Mouse (Mus musculus) frontal cortex, postnatal 36 days (tissue): ENCODE data around the gene Cnot6.

Source experiments
- DNase-seq, 2 experiments: peaks; one replicate each; pipeline ENCODE4 v3.0.0; 2022; ENCODE audit warnings: low spot score in 2 of 2

Cnot6 gene

GRCm38 (mm10) chr11:49654651-49655050 is 57.9 kb downstream of the Cnot6 start:
- DNase-seq, result no peak

- DNase-seq, result no peak
These were observed 59.5 kb downstream of the Cnot6 start for GRCm38 (mm10) chr11:49653079-49653408.

GRCm38 (mm10) chr11:49652401-49653078 is 60.0 kb downstream of the Cnot6 start:
- peak; percentile 82 to 90 for DNase-seq

- DNase-seq, result no peak
These were observed 60.7 kb downstream of the Cnot6 start for GRCm38 (mm10) chr11:49651762-49652322.

GRCm38 (mm10) chr11:49650994-49651761 is 61.3 kb downstream of the Cnot6 start:
- peak; percentile 55 to 71 for DNase-seq

- DNase-seq, result peak in 1 of 2 experiments; percentile 36
These were observed 62.2 kb downstream of the Cnot6 start for GRCm38 (mm10) chr11:49650113-49650993.

GRCm38 (mm10) chr11:49645677-49646076 is 66.8 kb downstream of the Cnot6 start:
- no peak for DNase-seq

GRCm38 (mm10) chr11:49636449-49636848 is 76.1 kb downstream of the Cnot6 start:
- DNase-seq, result no peak

GRCm38 (mm10) chr11:49635671-49636070 is 76.9 kb downstream of the Cnot6 start:
- no peak for DNase-seq

GRCm38 (mm10) chr11:49634101-49634500 is 78.4 kb downstream of the Cnot6 start:
- DNase-seq, result no peak

- DNase-seq, result no peak
These were observed 80.3 kb downstream of the Cnot6 start for GRCm38 (mm10) chr11:49632256-49632655.

- DNase-seq, result no peak
These were observed 81.4 kb downstream of the Cnot6 start for GRCm38 (mm10) chr11:49631154-49631553.

- no peak for DNase-seq
These were observed 85.8 kb downstream of the Cnot6 start for GRCm38 (mm10) chr11:49626748-49627147.

- no peak for DNase-seq
These were observed 86.7 kb downstream of the Cnot6 start for GRCm38 (mm10) chr11:49625863-49626262.

- no peak for DNase-seq
These were observed 88.4 kb downstream of the Cnot6 start for GRCm38 (mm10) chr11:49624156-49624555.

GRCm38 (mm10) chr11:49621953-49622352 is 90.6 kb downstream of the Cnot6 start:
- no peak for DNase-seq
